Mouse (Mus musculus): ENCODE data around the gene Rsc1a1.
A peak's percentile ranks its signal among the peaks of the same experiment; 100 is the strongest.

The Rsc1a1 gene

DNA sequence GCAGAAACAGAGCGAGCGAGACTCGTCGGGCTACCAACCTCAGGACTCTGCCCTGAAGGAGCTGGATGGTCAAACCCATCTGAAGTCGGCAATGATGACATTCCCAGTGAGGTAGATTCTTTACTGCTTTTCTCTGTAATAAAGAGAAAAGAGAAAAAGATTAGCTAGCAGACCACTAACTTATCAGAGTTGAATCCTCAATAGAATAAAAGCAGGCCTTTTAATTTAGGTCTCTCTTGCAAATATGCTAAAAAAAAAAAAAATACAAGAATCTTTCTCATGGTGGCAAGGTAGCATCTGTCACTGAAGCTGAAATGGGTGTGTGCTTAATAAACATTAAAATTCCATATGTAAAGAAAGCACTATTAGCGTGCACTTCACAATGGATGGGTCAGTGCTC lies at the start of gene Rsc1a1:
Rsc1a1 (minus strand) TSS at position 101 of the 400 bp plus-strand sequence.
- no peak for DNase-seq

DNA sequence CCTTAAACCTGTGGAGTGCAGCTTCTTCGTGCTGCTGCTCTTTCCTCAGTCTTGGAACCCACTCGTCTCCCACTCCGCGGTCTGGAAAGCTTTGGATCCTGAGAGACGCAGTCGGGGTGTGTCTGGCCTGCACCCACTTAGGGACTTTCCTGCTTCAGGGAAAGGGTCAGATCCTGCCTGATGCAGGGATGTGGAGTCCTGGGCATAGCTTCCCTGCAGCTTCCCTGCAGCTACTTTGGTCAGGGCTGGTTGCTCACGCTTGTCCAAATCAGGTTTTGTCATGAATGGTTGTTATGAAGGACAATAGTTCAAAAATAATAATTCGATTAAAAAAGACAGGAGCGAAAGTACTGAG lies 49.8 kb upstream of the Rsc1a1 start:
- DNase-seq, result no peak

DNA sequence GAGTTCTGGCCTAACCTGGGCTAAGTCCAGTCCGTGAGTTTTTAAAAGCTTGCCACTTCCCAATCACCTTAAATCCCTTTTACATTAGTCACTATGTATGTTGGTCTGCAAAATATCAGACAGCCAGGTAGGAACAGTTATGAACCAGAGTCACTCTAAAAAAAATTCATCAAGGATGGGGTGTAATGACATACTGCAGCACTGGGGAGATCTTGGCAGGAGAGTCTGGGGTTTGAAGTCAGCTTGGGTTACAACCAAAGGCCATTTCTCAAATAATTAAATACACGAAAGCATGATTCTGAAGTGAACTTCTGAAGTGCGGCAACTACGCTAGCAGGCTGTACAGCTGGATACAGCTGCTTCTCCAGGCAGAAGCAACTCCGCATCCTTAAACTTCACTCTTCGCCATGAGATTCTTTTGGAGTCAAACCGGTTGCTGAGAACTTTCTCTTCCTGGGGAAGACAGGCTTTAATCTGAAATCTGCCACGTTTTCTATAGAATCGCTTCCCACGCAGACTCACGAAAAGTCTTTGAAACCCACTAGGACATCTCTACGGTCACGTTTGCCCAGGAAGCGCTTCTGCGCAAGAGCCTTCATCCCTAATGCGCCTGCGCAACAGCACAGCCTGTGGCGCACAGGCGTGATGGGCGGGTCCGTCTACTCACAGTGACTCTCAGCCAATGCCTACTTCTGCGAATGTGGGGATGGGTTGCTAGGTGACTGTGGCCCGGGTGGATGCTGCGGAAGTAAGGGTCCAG lies 49.2 kb upstream of the Rsc1a1 start:
- DNase-seq, result peak; percentile 94

DNA sequence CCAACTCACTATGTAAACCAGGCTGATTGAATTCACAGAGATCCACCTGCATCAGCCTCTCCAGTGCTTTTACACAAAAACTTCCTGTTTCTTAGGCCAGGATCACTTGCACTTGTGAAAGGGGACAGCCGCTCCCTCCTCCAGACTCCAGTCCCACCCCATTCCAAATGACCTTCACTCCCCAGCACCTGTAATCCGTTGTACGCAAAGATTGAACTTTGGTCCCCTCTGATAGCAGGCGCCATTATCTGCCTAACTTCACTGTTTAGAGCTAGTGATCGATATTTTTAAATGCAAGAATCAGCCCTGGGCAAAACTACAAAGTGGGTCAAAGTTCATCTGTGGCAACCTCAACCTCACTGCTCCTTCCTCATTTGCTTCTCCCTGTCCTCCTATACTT lies 46.4 kb upstream of the Rsc1a1 start:
- peak; percentile 24 to 27 for DNase-seq

DNA sequence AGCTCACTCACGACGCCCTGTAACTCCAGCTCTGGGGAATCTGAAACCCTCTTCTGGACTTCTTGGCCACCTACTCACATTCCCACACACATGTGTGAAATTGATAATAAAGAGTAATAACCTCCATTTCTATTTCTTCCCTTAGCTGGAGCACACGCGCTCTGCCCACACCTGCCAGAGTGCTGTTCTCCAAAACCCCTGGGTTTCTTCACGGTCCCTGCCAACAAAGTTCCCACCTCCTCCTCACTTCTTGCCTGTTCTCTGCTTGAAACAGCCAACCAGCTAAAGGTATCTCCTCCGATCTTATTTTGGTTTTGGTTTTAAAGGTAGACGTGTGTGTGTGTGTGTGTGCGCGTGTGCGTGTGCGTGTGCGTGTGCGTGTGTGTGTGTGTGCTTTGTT lies 45.0 kb upstream of the Rsc1a1 start:
- DNase-seq, result no peak

DNA sequence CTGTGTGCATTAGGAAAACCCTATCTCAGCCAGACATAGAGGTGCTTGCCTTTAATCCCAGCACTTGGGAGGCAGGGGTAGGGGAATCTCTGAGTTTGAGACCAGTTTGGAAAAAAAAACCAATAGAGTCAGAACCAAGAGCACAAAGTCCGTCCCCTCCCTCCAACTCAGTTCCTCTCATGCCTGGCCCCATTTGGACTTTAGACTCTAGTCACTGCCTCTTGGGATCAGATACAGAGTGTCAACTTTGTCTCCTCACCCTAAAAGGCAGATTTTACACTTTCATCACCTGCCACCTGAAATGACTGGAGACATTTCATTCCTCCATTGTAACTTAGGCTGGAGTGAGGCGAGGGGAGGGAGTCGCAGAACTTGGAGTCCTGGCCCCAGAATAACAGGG lies 43.9 kb upstream of the Rsc1a1 start:
- DNase-seq, result peak; percentile 65 to 83

DNA sequence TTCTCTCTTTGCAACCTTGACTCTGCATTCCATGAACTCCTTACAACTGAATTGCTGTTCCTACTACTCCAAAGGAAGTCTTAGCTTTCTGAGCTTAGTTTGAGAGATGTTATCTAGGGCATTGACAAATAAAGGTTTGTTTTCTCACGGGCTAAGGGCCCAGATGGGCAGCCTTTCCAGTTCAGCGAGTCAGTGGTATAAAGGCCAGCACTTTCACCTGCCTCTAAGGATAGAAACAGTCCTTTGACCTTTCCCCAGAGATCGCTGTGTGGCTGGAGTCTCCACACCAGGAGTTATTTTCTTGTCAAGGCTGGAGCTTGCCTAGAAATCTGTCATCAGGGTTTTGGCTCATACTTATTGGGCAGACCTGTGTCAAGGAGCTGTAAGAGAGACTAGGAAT lies 40.3 kb upstream of the Rsc1a1 start:
- DNase-seq, result peak; percentile 63 to 81

DNA sequence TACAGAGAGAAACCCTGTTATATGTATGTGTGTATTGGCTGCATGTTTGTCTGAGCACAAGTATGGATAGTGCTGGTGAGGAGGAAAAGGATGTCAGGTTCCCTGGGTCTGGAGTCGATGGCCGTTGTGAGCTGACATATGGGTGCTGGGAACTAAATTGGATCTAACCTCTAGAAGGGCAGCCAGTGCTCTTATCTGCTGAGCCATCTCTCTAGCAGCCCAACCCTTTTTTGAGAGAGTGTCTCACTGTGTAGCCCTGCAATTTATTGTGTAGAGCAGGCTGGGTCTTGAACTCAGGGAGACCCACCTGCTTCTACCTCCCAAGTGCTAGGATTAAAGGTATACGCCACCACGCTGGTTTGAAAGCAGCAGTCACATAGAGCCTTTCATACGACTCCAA lies 39.9 kb upstream of the Rsc1a1 start:
- DNase-seq, result no peak

DNA sequence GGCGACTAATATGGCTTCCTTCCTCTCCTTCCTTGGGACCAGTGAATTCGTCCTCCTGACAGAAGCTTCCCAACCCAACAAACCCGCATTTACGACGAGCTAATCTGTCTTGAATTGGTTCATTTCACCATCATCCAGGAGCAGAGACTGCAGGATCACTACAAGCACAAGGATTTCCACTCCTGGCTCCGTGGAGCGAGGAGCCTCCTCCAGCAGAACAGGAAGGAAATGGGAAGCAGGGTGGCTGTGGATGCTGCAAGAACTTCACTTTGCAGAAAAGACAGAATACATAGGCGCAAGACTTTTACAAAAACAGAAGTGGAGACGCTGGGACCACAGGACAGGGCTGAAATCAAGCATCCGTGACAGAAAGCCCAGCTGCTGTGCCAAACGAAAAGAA lies 39.2 kb upstream of the Rsc1a1 start:
- DNase-seq, result peak; percentile 24 to 40

DNA sequence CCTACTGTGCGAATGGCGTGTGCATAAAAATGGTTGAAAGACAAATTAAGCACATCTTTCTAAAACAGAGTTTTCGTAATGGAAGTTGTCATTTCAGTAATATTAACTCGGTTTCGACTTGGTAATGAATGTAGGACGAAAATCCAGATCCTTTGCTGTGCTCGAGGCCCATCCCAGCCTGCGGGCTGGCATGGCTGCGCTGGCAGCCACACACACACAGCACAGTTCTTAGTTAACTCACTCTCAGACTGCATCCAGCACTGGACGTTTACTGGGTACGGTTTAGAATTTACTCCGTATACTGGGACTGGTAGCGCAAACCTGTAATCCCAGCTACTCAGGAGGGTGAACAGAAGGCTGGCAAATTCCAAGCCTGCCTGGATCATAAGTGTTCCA lies 38.3 kb upstream of the Rsc1a1 start:
- peak in 1 of 2 experiments; percentile 31 for DNase-seq

DNA sequence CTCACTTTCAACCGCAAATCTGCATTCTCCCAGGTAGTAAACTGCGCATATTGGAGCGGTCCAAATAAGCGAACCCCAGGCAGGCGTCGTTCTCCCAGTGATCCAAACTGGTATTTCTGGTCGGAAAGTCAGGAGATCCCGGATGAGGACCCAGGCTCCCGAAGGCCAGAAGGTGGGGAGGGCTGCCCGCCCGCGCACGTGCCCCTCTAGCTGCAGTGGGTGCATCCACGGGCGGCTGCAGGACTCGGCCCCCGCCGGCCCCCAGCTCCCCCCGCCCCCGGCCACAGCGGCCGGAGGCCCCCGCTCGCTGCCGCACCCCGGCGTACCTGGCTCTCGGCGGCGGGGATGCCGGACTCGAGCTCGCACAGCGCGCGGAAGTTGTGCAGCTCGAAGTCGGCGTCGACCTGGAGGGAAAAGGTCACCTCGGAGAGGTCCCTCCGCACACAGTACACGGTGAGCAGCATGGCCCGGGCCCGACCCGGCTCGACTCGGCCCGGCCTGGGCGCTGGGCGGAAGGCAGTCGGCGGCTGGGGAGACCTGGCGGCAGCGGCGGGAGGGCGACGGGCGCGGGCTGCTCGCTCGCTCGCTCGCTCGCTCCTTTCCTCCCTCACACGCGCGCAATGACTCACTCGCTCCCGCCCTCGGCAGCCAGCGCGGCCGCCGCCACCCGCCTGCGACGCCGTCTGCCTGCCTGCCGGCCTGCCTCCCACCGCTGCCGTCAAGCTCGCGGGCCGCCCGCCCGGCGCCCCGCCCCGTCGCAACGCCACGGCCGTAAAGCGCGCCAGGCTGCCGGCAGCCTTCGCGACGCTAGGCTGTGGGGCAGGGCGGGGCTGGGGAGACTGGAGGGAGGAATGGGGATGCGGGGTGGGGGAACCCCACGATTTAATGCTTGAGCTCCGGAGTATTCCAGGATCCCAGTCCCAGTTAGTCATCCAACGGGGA lies 37.6 kb upstream of the Rsc1a1 start, which contains the start of gene Ddi2:
Ddi2 (minus strand) TSS at position 689 of the 942 bp plus-strand sequence.
- peak; percentile 92 to 96 for DNase-seq

DNA sequence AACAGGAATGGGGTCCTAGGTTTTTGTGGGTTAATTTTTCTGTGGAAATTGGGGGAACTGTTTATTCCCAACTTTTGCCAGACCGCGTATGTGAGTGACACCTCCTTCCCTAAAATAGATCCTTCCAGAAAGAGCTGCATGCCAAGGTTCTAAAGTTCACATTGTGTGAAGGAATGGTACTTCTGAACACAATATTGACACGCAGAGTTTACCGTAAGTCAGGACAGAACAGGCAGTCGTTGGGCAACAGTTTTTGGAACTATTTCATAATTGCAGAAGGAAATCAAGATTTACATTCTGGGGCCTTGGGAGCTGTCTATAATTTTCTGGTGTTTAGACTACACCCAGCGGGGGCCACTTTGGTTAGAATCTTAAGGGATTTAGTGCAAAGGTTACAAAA lies 36.6 kb upstream of the Rsc1a1 start:
- DNase-seq, result peak in 1 of 2 experiments; percentile 54

DNA sequence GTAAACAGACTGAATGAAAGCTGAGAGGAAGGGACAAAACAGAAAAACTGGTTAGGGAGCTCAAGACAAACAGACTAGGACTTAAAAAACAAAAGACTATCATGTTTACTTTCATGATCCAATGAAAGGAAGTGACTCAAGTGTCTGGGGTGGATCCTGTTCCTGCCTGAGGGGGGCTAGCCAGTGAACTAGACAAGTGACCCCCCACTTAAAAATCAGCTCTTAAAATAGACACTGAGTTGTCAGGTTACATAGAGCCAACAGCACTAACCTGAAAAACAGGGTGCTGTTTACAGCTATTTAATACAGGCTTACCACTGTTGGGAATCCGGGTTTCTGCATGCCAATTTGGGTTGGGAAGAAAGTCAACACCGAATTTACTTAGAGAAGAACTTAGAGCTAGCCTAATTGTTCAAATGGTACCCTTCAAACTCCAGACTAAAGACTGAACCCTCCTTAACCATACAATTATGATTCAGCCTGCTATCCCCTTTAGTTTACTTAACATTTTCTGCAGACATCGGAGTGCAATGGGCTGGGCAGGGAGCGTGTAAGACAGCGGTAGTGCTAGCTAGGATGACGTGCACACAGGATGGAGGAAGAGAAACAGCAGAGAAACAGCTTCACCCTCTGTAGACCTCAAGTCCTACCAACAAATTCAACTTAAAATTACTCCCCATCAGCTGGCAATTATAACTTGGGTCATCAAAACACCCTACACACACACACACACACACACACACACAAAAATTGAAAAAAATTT lies 35.5 kb upstream of the Rsc1a1 start:
- DNase-seq, result no peak

DNA sequence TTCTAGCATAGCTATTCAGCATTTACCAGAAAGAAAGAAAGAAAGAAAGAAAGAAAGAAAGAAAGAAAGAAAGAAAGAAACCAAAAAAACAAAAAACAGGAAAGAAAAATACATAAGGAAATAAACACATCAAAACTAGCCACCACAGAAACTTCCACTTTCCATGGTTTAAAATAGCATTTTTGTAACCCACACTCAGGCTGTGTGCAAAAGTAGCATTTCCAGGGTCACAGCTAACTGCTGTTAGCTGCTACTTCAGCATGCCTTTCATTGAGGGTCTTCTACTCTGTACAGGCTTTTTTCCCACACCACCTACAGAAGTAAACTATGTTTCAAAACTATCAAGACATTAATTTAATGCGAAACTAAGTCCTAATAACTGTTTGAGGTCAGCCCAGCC lies 33.9 kb upstream of the Rsc1a1 start:
- DNase-seq, result no peak

DNA sequence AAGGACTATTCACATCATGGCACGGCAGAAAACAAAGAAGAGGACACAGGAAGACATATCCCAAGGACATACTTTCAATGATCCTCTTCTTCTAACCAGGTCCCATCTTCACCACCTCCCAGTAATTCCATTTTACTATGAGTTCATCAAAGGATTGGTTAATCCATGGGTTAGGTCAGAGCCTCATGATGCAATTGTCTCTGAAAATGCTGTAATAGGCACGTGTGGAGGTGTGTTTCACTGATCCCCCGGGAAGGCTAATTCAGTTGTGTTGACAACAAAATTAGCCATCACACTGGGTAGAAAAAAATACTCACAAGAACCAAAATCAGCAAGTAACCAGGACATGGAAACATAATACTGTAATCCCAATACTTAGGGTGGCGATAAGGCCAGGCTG lies 32.2 kb upstream of the Rsc1a1 start:
- DNase-seq, result no peak

DNA sequence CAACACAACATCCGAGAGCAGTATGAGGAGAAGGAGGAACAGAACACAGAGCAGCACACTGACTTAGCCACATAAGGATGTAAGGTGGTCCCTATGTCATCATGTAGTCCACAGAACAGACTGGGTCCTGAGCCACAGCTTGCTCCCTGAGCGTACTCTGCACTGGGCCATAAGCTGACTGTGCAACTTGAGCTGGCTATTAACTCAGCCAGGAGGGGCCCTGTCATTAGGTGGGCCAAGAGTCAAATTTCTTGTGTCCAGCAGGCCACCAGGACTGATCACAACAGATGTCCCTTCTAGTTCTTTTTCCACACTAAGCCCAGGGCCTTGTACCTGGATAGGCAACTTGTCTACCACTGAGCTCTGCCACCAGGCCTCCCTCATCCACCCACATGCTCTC lies 29.6 kb upstream of the Rsc1a1 start:
- DNase-seq, result no peak

DNA sequence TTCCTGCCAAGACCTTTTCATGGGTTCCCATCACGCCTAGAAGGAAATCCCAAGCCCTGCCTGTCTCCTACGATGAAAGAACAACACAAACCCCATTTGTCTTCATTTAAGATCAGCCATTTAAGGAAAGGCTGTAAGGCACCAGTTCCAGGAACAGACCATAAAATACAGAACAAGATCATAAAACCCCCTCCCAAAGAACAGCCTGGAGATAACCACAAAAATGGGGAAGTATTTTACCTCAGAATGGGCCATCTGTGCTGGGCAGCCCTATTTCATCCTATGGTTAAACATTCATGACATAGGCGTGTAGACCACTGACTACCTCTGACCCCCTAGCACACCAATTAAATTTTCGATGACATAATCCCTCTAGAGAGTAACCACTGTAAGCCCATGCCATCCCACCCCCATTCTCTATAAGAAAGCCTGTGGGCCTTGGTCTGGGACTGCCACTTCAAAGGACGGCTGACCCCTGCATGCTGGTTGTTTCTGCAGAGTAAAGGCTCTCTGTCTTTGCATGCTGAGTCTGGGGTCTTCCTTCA lies 28.3 kb upstream of the Rsc1a1 start:
- DNase-seq, result no peak

DNA sequence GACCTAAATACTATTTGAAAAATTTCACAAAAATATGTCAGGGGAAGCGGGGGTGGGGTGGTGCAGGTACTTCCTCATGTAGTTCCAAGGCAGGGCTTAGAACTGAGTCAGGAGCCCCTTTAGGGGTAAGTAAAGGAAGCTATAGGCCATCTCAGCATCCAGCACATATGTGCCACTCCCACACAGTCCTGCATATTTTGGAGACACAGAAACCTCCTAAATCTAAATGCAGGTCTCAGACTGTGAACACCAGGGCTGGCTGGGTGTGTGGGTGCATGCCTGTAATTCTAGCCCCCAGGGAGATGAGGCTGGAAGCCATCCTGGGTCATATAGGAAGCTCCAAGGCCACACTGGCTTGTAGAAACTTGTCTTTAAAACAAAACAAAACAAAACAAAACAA lies 25.9 kb upstream of the Rsc1a1 start:
- DNase-seq, result no peak

DNA sequence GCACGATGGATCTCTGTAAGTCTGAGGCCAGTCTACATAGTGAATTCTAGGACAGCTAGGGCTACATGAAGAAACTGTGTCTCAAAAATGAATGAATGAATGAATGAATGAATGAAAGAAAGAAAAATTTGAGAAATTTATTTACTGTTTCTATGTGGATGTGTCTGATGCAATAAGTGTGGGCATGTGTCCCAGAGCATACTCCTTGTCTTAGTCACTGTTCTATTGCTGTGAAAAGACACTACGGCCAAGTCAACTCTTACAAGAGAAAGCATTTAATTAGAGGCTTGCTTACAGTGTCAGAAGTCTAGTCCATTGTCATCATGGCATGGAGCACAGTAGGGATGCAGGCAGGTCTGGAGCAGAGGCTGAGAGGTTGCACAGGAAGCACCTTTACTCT lies 23.6 kb upstream of the Rsc1a1 start:
- no peak for DNase-seq

DNA sequence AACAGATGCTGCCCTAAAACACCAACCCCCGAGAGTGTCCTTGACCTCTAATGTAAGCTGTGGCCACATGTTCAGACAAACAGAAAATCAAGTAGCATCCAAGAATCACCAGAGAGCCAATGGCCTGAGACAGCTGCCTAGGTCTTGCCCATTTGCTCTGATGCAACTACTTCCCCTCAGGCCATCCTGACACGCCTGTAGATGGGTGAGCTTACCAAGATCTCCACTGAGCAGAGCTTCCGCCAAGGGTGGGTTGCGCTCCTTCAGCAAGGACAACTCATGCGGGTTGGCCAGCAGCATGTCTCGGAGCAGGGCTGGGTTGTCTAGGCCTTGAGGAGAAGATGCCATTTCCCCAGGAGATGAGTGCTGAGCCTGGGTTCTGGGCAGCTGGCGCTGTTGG lies 22.6 kb upstream of the Rsc1a1 start:
- no peak for DNase-seq

DNA sequence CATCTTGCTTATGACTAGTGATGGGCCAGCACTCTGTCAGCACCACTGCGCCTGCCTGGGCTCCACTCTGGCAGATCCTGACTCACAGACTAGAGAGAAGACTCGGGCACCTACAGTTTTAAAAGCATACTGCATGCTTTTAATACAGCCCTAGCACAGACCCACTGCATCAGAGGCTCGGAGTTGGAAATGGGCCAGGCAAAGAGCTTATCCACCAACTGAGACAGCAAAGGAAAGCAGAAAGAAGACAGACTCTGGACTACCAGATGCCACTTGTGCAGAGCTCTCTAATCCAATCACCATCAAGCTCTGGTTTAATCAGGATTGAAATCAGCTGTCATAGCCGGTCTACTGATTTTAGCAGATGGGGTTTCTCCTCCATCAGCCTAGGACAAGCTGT lies 19.9 kb upstream of the Rsc1a1 start:
- no peak for DNase-seq

DNA sequence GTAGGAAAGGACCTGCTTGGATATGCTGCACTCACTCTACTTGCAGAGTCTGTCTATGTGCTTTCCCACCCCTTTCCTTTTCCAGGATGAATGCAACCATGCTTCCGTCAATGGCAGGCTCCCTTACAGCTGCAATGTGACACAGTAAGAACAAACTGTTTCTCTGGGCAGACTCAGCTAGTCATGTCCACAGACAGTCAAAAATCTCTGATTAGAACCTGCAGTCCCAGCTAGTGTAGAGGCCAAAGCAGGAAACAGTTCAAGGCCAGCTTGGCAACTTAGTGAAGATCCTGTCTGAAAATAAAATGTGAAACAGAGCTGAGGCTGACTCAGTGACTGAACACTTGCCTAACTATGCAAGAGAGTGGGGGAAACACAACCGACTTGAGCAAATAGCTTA lies 19.2 kb upstream of the Rsc1a1 start:
- DNase-seq, result no peak

DNA sequence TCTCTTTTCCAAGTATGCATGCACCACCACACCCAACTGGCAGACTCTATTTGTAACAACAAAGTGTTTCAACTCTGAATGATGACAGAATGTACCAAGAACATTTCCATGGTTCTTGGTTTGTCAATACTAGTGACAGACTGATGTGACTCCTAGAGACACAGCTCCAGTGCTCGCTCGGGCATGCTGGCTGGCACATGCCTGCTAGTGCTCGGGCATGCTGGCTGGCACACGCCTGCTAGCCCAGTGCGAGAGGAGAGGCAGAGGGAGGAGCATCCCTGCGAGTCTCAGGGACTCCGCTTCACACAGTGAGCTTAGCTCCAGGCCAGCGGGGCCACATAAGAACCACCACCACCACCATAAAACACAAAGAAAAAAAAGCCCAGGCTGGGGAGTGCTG lies 9.3 kb upstream of the Rsc1a1 start:
- DNase-seq, result no peak
